Mouse (Mus musculus) neural tube, postnatal 0 days (tissue): ENCODE data around the gene Necab3. TPM values are rescaled to one million over a fixed set of nuclear protein-coding genes. Genes with fewer than 3 reads are reported as not detected.

Experiments used
- polyA plus RNA-seq: library from polyadenylated mRNA; unstranded; fragments of >200 nt; fragmentation: Nextera tagmentation; extraction: Ambion mirVana; gene quantifications from 2 replicates; pipeline ENCODE4 v1.2.1, GENCODE M21; 2015

The Necab3 gene
- 21.1 and 24.0 TPM in 2 replicates for polyA plus RNA-seq

GRCm38 (mm10) chr2:154558264-154559039 is at the start of gene Necab3:
TSS of gene Necab3 (minus strand) at chr2:154558890.

GRCm38 (mm10) chr2:154603638-154604153 is 45.0 kb upstream of the Necab3 start, which contains the start of gene Pxmp4:
TSS of gene Pxmp4 (minus strand) at chr2:154603708.

GRCm38 (mm10) chr2:154569836-154570286 is 11.2 kb upstream of the Necab3 start, which contains the start of gene E2f1:
TSS of gene E2f1 (minus strand) at chr2:154569892.

GRCm38 (mm10) chr2:154551476-154551875 is 7.2 kb downstream of the Necab3 start, which contains the start of gene Actl10:
TSS of gene Actl10 (plus strand) at chr2:154551776.

GRCm38 (mm10) chr2:154546711-154547110 is 12.0 kb downstream of the Necab3 start, which contains the start of gene 1700003F12Rik:
TSS of gene 1700003F12Rik (plus strand) at chr2:154547085.

Other genes starting within 250 kb of the Necab3 start
- 8.5 and 14.1 TPM in 2 replicates for gene Cdk5rap1, start 185.9 kb downstream of the Necab3 start, polyA plus RNA-seq
- 25.7 and 27.5 TPM in 2 replicates for gene Snta1, start 150.8 kb downstream of the Necab3 start, polyA plus RNA-seq
- gene Cbfa2t2, start 122.4 kb downstream of the Necab3 start, polyA plus RNA-seq = 23.4 and 27.1 TPM in 2 replicates
- 5.6 and 5.7 TPM in 2 replicates for gene 1700003F12Rik, start 11.8 kb downstream of the Necab3 start, polyA plus RNA-seq
- 0.15 and 0.17 TPM in 2 replicates for gene Actl10, start 7.1 kb downstream of the Necab3 start, polyA plus RNA-seq
- 3.9 and 5.0 TPM in 2 replicates for gene E2f1, start 11.0 kb upstream of the Necab3 start, polyA plus RNA-seq
- 25.3 and 25.4 TPM in 2 replicates for gene Pxmp4, start 44.8 kb upstream of the Necab3 start, polyA plus RNA-seq
- 1.8 and 2.4 TPM in 2 replicates for gene Zfp341, start 54.4 kb upstream of the Necab3 start, polyA plus RNA-seq
- 0.80 TPM in 1 of 2 replicates, not detected in the other for gene 4930519P11Rik, start 54.5 kb upstream of the Necab3 start, polyA plus RNA-seq
- gene Chmp4b, start 92.8 kb upstream of the Necab3 start, polyA plus RNA-seq = 42.5 and 47.9 TPM in 2 replicates
- not detected in 2 replicates for gene Gm14214, start 211.1 kb upstream of the Necab3 start, polyA plus RNA-seq
- 19.6 and 20.1 TPM in 2 replicates for gene Raly, start 232.2 kb upstream of the Necab3 start, polyA plus RNA-seq
- 0.51 and 0.57 TPM in 2 replicates for gene a, start 232.5 kb upstream of the Necab3 start, polyA plus RNA-seq